8 mouse cellular contexts compared by ENCODE assay signal in the genomic region with DNA sequence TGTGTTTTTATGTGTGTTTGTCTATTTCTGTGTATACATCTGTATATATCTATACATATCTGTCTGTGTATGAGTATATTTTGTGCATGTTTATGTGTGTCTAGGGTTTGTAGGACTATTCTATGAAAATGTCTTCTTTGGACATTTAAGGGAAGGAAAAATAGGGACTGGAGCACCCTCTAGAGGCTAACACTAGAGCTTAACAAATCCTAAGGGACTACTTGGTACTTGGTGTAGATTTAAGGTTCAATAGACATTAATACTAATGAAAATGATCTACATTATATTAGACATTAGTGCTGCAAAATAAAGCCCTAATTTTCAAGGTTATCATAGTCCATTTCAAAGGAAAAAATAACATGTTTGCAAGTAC. TPM values are rescaled to one million over a fixed set of nuclear protein-coding genes. Genes with fewer than 3 reads are reported as not detected.
DNase-seq lines count a peak whose midpoint lies in the region; ATAC-seq and TF ChIP-seq lines count a peak whose summit lies in the region.
"Had no signal": no experiment of that assay in that cellular context is flagged by ENCODE, and none has a peak within 500 bp of the region (broad histone marks: within the 10 kb centered on the region; RNA-seq: fewer than 3 reads in every experiment).

No protein-coding gene starts in this region.

- no peak overlapping the region for H3K4me2 ChIP-seq in forebrain, embryonic 15.5 days (replicated peaks)
- no peak overlapping the region for H3K4me2 ChIP-seq in neural tube, embryonic 14.5 days (ENCODE audit: low read depth, low read length)
- H3K4me2 ChIP-seq: embryonic facial prominence, embryonic 13.5 days had no signal

- no peaks in the 10 kb centered on the region for H3K9me3 ChIP-seq in forebrain, embryonic 15.5 days
- H3K9me3 ChIP-seq in neural tube, embryonic 14.5 days (ENCODE audit: control insufficient read depth, low read length) = no peaks in the 10 kb centered on the region
- H3K9me3 ChIP-seq: embryonic facial prominence, embryonic 13.5 days had no signal

- no peaks in the 10 kb centered on the region for H3K79me2 ChIP-seq in liver, adult 2 months (ENCODE audit: control insufficient read depth, insufficient read depth, low read length)

- H3K27ac ChIP-seq in liver, adult 2 months (replicated peaks; ENCODE audit: insufficient read depth, low read depth, low read length) = no peak overlapping the region
- 0 out of 2 replicates have a peak overlapping the region, but pooled peaks have one; percentile 22 for H3K27ac ChIP-seq in forebrain, embryonic 15.5 days (replicated peaks)
- no peak overlapping the region for H3K27ac ChIP-seq in neural tube, embryonic 14.5 days (ENCODE audit: low read depth, low read length)
- H3K27ac ChIP-seq: embryonic facial prominence, embryonic 13.5 days had no signal

- no peak overlapping the region for H3K4me3 ChIP-seq in liver, adult 2 months (ENCODE audit: insufficient read depth, low read depth, low read length)
- no peak overlapping the region for H3K4me3 ChIP-seq in forebrain, embryonic 15.5 days
- no peak overlapping the region for H3K4me3 ChIP-seq in neural tube, embryonic 14.5 days (ENCODE audit: low read depth, low read length)
- H3K4me3 ChIP-seq: embryonic facial prominence, embryonic 13.5 days had no signal

- peak; percentile 73 for ATAC-seq in forebrain, embryonic 15.5 days (replicated peaks)
- ATAC-seq in neural tube, embryonic 14.5 days (ENCODE audit: low read depth) = peak; percentile 75
- ATAC-seq in erythroid progenitor cell, adult 5-6 weeks (replicated peaks; ENCODE audit: low FRiP score, poor library complexity, severe bottlenecking) = no peak

- TF ChIP-seq POLR2A in liver, adult 2 months (IDR thresholded peaks at IDR 0.05; ENCODE audit: extremely low read depth, insufficient read depth, low read length) = no peak

- TF ChIP-seq CTCF in liver, adult 2 months (IDR thresholded peaks at IDR 0.05; ENCODE audit: low read depth, low read length) = 0 out of 2 replicates have a peak, but pooled peaks have one; percentile 6

- no peaks in the 10 kb centered on the region for H3K27me3 ChIP-seq in liver, adult 2 months (ENCODE audit: control insufficient read depth, insufficient read depth, low read length)
- H3K27me3 ChIP-seq in forebrain, embryonic 15.5 days = no peaks in the 10 kb centered on the region
- H3K27me3 ChIP-seq in neural tube, embryonic 14.5 days (ENCODE audit: control insufficient read depth, insufficient read depth, low read length) = no peaks in the 10 kb centered on the region
- H3K27me3 ChIP-seq: embryonic facial prominence, embryonic 13.5 days had no signal

- peak; percentile 41 for DNase-seq in liver, adult 2 months (ENCODE audit: extremely low read depth, low read depth, low spot score)
- DNase-seq in liver = no peak
- peak; percentile 83 for DNase-seq in brain, adult 2 months (ENCODE audit: low read depth, low spot score)
- DNase-seq in urinary bladder, postnatal 14 days (ENCODE audit: low spot score) = no peak

- no peaks in the 10 kb centered on the region for H3K36me3 ChIP-seq in liver, adult 2 months (ENCODE audit: control insufficient read depth, insufficient read depth, low read length)
- H3K36me3 ChIP-seq in forebrain, embryonic 15.5 days = no peaks in the 10 kb centered on the region
- no peaks in the 10 kb centered on the region for H3K36me3 ChIP-seq in neural tube, embryonic 14.5 days (ENCODE audit: control insufficient read depth, insufficient read depth, low read length)
- H3K36me3 ChIP-seq: embryonic facial prominence, embryonic 13.5 days had no signal

- no peak overlapping the region for H3K9ac ChIP-seq in liver, adult 2 months (ENCODE audit: low read depth, low read length)
- no peak overlapping the region for H3K9ac ChIP-seq in forebrain, embryonic 15.5 days (replicated peaks)
- H3K9ac ChIP-seq in neural tube, embryonic 14.5 days (replicated peaks; ENCODE audit: low read depth, low read length) = no peak overlapping the region
- H3K9ac ChIP-seq: embryonic facial prominence, embryonic 13.5 days had no signal

- H3K4me1 ChIP-seq in liver, adult 2 months (ENCODE audit: control insufficient read depth, insufficient read depth, low read length) = no peaks in the 10 kb centered on the region
- peaks cover 10% of the 10 kb centered on the region for H3K4me1 ChIP-seq in forebrain, embryonic 15.5 days
- 0 out of 2 replicates have a peak, but pooled peaks cover 5% of the 10 kb centered on the region for H3K4me1 ChIP-seq in neural tube, embryonic 14.5 days (ENCODE audit: control insufficient read depth, insufficient read depth, low read length)
- H3K4me1 ChIP-seq: embryonic facial prominence, embryonic 13.5 days had no signal

RNA-seq across cellular contexts. Expression of gene Rpe, which starts 44.9 kb away (rescaled TPM):
- total RNA-seq in liver, adult 2 months (2014; rRNA removed) = 24.9 and 29.4 TPM in 2 replicates
- 8.6 and 12.0 TPM in 2 replicates for polyA plus RNA-seq in liver, adult 2 months (2012; rRNA removed)
- 37.5 and 39.4 TPM in 2 replicates for polyA plus RNA-seq in forebrain, embryonic 15.5 days (2015; fragmentation: Nextera tagmentation; extraction: Ambion mirVana)
- polyA plus RNA-seq in neural tube, embryonic 14.5 days (2014; fragmentation: Nextera tagmentation; extraction: Ambion mirVana) = 40.8 and 45.4 TPM in 2 replicates
- 24.9 and 31.9 TPM in 2 replicates for total RNA-seq in erythroid progenitor cell, adult 5-6 weeks (2015; ENCODE audit: low replicate concordance)
- total RNA-seq in erythroid progenitor cell, adult 5-6 weeks (2017; ENCODE audit: low replicate concordance) = 34.8 and 39.9 TPM in 2 replicates

Comparison
In these comparisons a context has a peak if more than half of its experiments do, and no peak if none do; other contexts are left out.
1. DNase-seq: peak in liver, adult 2 months (single experiment) and brain, adult 2 months (single experiment); none in liver (single experiment) and urinary bladder, postnatal 14 days (single experiment).